Mouse (Mus musculus) gastrocnemius, postnatal 25 days (tissue): ENCODE results near the gene Cnnm4. TPM values are rescaled to one million over a fixed set of nuclear protein-coding genes. Genes with fewer than 3 reads are reported as not detected.
"Not testable (repeated sequence)": the region's sequence is repeated elsewhere in the genome, so short reads cannot be mapped to it uniquely, and the experiment has no call there.

Source experiments
- DNase-seq: peaks from one replicate; pipeline ENCODE4 v3.0.0; 2022
- total RNA-seq, 2 experiments: library from RNA; stranded (reverse); gene quantifications; 1 replicate in 1 of 2; 2 replicates in 1 of 2; pipeline ENCODE4 v1.2.3; 2021

Cnnm4 gene
- total RNA-seq, 2 experiments from 2014 or later: 8.4 to 10.5 TPM

- DNase-seq: no peak
These were observed 46.8 kb downstream of the Cnnm4 start for GRCm38 (mm10) chr1:36518259-36518658.

- no peak for DNase-seq
These were observed 48.2 kb downstream of the Cnnm4 start for GRCm38 (mm10) chr1:36519626-36520025.

GRCm38 (mm10) chr1:36522210-36522609 lies 50.8 kb downstream of the Cnnm4 start:
- DNase-seq: no peak

- peak; percentile 49 for DNase-seq
These were observed 52.1 kb downstream of the Cnnm4 start for GRCm38 (mm10) chr1:36523332-36524013.

GRCm38 (mm10) chr1:36524058-36524457 lies 52.6 kb downstream of the Cnnm4 start:
- no peak for DNase-seq

- no peak for DNase-seq
These were observed 54.4 kb downstream of the Cnnm4 start for GRCm38 (mm10) chr1:36525774-36526173.

- no peak for DNase-seq
These were observed 55.5 kb downstream of the Cnnm4 start for GRCm38 (mm10) chr1:36526903-36527302.

GRCm38 (mm10) chr1:36528351-36528750 lies 56.9 kb downstream of the Cnnm4 start:
- DNase-seq: no peak

GRCm38 (mm10) chr1:36529274-36529673 lies 57.9 kb downstream of the Cnnm4 start:
- no peak for DNase-seq

- DNase-seq: no peak
These were observed 58.5 kb downstream of the Cnnm4 start for GRCm38 (mm10) chr1:36529875-36530274.

GRCm38 (mm10) chr1:36530485-36530884 lies 59.1 kb downstream of the Cnnm4 start:
- no peak for DNase-seq

GRCm38 (mm10) chr1:36530962-36531361 lies 59.5 kb downstream of the Cnnm4 start:
- DNase-seq: no peak

GRCm38 (mm10) chr1:36531461-36531860 lies 60.0 kb downstream of the Cnnm4 start:
- DNase-seq: peak; percentile 47

- no peak for DNase-seq
These were observed 62.1 kb downstream of the Cnnm4 start for GRCm38 (mm10) chr1:36533546-36533945.

GRCm38 (mm10) chr1:36534595-36535058 lies 63.2 kb downstream of the Cnnm4 start:
- peak; percentile 76 for DNase-seq

- DNase-seq: peak; percentile 86
These were observed 64.3 kb downstream of the Cnnm4 start for GRCm38 (mm10) chr1:36535477-36536396.

GRCm38 (mm10) chr1:36536397-36536728 lies 64.9 kb downstream of the Cnnm4 start:
- no peak for DNase-seq

- not testable (repeated sequence) for DNase-seq
These were observed 65.4 kb downstream of the Cnnm4 start, which contains the start of gene Ankrd23 for GRCm38 (mm10) chr1:36536783-36537182. Ankrd23 (minus strand) TSS chr1:36536883.

- DNase-seq: no peak
These were observed 67.3 kb downstream of the Cnnm4 start for GRCm38 (mm10) chr1:36538727-36539126.

GRCm38 (mm10) chr1:36539186-36539585 lies 67.8 kb downstream of the Cnnm4 start, which contains the start of gene Gm42417:
Gm42417 (minus strand) TSS chr1:36539429.
- DNase-seq: peak; percentile 91

- no peak for DNase-seq
These were observed 68.7 kb downstream of the Cnnm4 start for GRCm38 (mm10) chr1:36540132-36540531.

GRCm38 (mm10) chr1:36540807-36541206 lies 69.4 kb downstream of the Cnnm4 start:
- DNase-seq: no peak

GRCm38 (mm10) chr1:36541844-36542243 lies 70.4 kb downstream of the Cnnm4 start:
- DNase-seq: no peak
